Mouse (Mus musculus): ENCODE measurements at regions not wholly inside any gene's neighbourhood (a gene's known extent, or its start where the extent isn't known, plus 50 kb on each side); places are given as distances from the start of the nearest gene placed in this dataset.
A peak's percentile ranks its signal among the peaks of the same experiment; 100 is the strongest.

DNA sequence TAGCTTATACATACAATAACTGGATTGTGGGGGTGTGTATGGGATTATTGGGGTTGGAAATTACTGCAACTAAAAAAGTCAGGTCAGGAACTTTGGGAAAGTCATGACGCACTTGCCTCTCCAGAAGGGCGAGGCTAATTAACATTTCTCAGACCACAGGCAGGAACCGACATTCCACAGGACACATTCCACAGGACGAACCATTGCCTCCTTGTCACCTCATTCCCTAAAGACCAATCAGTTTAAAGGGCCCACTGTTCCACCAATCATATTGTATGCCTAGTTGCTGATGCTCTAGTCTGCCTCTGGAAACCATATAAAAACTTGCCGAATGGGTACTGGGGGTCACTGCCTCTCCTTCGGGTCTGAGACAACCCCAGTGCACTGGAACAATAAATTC, 113.0 kb upstream of the Pcgf5 start:
- ATAC-seq, result no peak

DNA sequence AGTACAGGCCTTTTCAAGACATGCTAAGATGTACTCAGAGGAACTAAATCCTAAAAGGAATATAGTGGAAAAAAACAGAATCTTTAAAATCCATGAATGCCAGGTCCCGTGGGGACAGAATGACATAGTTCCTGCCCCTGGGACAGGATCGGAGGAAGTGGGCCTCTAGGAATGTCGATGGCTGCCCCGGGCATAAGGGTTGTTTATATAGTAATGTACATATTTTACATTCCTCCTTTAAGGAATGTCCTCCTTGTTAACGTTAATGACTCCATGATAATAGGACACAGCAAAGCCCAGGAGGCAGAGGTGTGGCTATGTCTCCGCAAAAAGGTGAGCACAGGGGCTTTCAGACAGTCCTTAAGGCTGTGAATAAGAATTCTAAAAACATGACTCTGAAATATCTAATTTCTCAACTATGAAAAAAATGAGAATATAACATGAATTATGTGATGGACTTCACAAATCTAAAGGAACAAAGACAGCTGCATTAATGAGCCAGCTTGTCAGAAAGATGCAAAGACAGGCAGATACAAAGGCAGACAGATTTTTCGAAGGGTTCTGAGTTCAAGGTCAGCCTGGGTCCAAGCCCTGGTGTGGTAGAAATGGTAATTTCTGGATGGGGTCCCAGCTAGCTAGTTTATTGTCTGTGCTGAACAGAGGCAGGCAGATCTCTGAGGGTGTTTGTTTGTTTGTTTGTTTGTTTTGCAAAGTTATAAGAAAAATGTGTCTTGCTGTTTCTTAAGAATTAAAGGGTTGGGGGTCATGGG, 111.3 kb upstream of the Pcgf5 start:
- no peak for ATAC-seq

DNA sequence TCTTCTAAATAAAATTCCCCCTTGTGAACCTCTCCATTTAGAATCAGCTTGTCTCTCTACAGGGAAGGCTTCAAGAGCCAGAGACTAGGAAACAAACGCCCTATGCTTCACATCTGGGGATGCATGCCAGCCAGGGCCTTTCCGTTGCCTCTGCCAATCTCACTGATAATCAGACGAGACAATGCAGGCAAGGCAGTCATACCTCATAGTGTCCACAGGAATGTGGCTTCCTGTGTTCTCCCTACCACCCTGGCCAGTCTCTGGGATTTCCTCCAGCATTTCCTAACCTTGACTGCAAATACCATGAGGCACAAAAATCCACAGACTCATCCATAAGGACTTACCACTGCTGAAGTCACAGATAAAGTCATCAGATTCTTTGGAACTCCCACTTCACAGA, 110.4 kb upstream of the Pcgf5 start:
- no peak for ATAC-seq

DNA sequence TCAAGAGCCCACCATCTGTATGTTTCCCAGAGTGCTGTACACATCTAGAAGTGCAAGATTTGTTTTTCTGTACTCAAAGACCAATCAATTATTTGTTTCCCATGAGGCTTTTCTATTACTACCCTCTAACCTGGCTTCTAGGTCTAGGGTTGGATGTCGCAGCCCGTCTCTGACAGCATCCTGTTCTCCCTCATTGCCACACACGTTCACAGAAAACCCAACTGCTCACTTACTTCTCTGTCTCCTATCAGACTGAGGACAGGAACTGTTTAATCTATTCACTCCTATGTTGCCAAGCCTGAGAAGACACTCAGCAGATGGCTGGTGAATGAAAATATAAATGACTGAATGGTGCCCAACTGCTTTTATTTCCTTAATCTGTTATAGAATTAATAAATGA, 109.6 kb upstream of the Pcgf5 start:
- ATAC-seq, result no peak

DNA sequence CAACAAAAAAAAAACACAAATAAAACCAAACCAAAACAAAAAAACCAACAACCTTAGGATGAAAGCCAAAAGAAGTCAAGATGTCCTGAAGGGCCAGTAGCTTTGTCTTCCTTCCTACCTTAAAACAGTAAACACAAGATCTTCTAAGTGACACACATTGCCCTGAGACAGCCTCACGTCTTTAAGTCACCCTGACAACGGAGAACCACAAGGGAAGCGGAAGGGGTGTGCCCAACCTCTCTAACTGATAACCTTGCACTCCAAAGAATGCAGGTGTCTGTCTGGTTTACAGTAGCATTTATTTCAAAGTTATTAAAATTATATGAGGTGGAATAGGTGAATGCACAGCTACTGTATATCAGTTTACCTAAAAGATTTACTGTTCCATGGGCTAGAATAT, 105.7 kb upstream of the Pcgf5 start:
- ATAC-seq, result peak; percentile 98

DNA sequence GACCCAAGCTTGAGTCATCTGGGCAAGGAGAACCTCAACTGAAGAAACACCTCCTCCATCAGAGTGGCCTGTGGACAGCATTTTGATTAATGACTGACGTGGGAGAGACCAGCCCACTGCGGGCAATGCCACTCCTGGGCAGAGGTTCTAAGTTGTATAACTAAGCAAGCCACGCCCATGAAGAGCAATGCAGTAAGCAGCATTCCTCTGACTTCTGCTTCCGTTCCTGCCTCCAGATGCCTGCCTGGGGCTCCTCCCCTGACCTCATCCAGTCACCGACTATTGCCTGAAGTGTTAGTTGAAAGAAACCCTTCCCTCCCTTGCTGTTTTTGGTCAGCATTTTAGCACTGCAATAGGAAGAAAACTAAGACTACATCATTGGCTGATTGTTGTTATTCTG, 105.2 kb upstream of the Pcgf5 start:
- ATAC-seq, result peak; percentile 30

DNA sequence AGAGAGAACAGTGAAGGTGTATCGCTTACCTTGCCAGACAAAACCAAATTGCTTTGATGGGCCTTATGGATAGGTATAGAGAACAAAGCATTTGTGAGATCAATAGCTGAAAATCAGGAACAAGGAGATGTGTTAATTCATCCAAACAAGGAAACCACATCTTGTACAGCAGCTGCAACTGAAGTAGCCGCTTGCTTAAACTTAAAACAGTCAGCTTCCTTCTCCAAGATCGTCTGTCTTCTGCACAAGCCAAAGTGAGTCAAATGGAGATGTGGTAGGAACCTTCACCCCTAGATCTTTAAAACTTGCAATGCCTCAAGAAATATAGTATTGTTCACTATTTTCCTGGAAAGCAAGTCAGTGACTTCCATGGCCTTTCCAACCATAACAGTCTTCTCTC, 95.6 kb upstream of the Pcgf5 start:
- no peak for ATAC-seq

DNA sequence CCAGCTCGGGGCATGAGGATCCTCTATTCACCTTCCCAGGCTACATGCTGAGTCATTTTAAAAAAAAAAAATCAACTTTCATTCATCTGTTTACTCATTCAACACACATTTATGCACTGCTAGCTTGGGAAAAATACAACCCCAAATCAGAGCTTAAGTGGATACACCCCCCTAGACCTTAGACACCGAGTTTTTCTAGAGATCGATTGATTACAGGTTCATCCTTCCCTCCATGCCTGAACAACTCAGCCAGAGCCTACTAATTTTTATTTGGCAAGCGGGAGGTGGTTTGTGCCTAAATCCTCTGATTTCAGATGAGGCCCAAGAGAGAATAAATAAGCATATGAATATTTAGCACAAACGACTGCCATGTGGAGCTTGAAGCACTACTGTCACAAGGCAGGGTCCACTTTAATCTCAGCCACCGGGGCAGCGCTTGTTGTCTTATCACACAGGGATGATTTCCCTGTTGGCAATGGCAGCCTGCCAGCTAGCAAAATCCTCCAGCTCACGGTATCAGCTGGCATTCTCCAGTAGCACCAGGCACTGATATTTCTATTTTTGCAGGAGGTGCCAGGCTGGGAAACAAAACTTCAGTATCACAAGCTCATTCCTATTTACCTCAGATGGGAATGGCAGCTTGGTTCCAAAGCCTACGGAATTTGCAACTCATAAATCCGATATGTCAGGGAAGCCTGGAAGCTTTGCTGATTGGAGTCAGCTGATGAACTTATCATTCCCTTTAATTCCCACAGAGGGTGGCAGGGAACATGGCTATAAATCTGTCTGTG, 90.2 kb upstream of the Pcgf5 start:
- ATAC-seq, result no peak

DNA sequence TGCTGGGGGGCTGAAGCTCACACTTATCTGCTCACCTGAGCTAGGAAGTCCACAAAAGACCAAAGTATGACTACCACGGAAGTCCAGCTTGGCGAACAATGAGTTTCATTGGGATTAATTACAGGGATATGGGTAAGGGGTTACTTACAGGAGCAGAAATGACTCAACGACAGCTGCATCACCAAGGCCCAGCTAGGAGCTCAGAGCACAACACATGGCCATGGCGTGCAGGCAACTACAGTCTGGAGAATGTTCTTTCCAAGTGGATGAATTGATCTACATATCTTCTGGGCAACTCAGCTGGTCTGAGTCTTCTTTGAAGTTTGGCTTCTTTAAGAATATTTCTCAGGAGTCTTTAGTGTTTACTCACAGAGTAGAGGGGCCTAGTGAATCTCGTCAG, 86.3 kb upstream of the Pcgf5 start:
- no peak for ATAC-seq

DNA sequence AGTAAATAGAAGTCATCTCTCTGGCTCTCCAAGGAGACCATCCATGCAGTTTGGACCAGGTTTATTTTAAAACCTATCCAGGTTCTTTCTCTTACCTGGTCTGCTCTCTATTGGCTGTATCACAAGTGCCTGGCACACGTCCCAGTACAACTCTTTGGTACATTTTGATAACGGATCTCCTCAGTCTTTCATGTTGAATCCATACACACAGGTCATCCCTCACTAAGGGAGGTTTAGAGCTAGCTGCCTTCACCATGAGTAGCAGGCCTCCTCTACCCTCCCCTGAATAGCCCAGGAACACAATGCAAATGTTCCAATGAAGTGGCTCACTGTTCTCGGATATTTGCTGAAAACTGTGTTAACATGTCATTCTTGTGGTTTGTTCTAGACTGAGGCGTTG, 84.2 kb upstream of the Pcgf5 start:
- no peak for ATAC-seq

DNA sequence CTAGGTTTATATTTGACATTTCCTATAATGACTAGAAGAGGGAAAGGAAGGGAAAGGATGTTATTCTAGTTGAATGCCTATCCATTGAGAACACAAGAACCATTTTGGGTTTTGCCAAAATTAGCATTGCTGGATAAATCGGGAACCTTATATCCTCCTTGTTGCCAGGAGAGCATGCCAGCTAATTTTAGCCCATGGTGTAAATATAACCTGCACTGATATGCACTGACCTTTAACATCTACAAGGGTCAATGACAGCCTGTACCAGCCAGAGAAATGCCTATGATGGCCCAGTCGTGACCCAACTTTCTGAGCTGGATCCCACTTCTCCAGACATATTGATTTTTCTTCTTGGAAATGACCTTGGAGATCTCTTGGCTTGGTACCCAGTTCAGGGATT, 83.7 kb upstream of the Pcgf5 start:
- ATAC-seq, result no peak

DNA sequence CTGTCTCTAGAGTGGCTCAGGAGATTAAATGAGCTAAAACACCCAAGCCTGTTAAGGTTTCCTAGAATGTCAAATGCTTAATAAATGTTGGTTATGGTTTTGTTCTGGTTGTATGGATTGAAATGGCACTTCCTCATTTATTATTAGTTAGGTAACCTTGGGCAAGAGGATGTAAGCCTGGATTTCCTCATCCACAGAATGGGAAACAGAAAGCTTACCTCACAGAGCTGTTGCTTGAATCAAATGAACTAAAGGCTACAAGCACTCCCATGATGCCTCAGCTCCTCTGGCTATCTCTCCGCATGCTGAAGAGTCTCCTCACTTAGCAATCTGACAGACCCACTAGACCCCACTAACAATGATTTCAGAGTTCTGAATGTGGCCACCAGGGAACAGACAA, 82.8 kb upstream of the Pcgf5 start:
- ATAC-seq, result no peak

DNA sequence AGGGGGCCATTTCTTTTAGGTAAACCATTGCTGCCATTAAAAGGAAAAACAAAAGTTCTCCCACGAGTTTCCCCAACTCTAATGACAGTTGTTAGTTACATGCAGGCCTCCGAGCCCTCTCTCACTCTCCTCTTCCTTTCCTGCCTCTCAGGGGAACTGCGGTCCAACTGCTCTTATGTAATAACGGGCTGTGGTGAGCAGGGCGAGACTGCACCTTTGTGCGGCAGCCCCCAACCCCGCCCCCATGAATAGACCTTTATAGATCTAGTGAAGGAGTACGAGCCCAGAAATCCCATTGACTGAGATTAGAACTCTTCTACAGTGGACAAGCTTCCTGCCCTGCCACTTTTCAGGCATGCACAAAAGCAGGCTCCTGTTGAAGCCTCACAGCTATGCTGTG, 81.8 kb upstream of the Pcgf5 start:
- no peak for ATAC-seq

DNA sequence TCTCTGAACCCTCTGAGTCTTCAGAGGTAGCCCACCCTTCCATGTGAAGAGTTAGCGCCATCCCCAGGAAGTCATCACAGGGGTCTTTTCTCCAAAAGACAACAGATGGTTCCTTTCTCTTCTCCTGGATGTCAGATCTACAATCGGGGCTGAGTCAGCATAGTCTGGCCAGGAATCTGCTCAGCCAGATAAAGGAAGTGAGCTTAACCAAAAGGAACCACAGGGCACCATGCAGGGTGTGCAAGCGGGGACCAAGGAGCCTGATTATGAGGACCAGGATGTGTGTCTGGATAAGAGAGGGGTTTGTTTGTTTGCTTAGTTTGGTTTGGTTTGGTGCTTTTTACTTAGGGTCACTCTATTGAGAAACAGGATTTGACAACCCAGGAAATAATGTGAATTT, 74.6 kb upstream of the Pcgf5 start:
- no peak for ATAC-seq

DNA sequence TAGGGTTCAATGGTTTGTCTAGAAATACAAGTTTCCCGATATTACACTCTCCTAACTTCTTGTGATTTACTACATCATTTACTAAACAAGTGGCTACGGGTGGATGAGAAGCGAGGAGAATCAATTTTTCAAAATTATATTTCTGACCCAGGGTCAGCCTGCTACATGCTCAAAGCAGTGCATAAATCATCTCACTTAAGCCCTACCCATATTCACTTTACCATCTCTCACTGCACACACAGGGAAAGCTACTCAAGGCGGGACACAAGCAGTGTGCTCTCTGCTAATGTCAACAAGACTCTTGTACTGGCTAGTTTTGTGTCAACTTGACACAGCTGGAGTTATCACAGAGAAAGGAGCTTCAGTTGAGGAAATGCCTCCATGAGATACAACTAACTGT, 62.6 kb upstream of the Pcgf5 start:
- ATAC-seq, result no peak

DNA sequence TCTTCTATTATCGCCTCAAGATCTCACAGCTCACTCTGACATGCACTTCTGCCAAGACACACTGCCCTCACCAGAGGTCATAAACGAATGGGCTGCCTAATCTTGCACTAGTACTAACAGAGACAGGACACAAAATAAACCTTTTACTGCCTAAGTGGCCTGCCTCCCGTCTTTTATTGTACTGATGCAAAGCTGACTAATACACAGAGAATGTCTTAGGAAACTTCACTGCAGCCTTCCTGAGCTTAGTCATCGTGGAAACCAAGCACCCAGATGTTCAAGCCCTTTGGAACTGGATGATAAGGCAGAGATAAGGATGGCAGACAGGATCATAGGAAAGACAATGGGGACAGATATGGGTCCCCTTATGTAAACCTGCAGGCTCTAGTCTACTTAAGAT, 57.3 kb upstream of the Pcgf5 start:
- ATAC-seq, result no peak

DNA sequence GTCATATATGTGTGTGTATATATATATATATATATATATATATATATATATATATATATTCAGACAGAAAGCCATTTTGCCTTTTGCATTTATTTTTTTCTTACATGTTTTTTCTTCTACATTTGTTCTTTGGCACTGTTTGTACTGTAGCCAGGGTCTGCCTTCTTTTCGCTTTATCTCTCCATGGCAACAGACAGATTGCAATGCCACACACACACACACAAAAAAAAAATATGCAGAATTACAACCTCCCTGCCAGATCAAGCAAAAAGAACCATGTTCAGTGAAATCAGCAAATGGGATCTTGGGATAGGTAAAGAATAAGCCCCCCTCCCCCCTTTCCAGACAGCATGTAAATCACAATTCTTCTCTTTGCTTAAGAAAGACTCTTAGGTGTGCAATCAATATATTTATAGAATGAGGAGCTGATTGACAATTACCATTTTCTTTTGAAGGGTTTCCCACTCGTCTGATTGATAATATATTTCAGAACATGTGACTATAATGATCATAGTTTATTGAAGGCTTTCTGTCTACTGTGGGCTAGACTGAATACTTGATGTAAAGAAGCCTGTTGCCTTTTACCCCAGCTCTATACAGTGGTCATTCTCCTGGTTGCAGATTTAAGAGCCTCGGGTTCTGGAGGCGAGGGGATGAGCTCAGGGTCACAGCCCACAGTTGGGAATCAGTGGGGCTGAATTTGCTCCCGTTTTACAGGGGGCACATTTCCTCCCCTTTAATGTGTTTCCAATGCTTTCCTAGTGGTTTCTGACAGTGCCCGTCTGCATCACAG, 54.7 kb upstream of the Pcgf5 start:
- ATAC-seq, result no peak
